Mouse (Mus musculus) olfactory bulb, adult 2 months (tissue): ENCODE data around the gene Wfdc5.

ENCODE experiments used
- CTCF ChIP-seq: fragments of 200-500 bp; IDR thresholded peaks from 2 replicates; pipeline ENCODE4 v1.5.1; 2012; ENCODE audit warnings: low read depth, mild to moderate bottlenecking, low read length, moderate library complexity; ENCODE audit not compliant: insufficient read depth
- POLR2A ChIP-seq: fragments of 200-500 bp; IDR thresholded peaks from 2 replicates; pipeline ENCODE4 v1.6.1; 2012; ENCODE audit warnings: mild to moderate bottlenecking, low read depth, low read length, moderate library complexity; ENCODE audit not compliant: insufficient read depth

DNA sequence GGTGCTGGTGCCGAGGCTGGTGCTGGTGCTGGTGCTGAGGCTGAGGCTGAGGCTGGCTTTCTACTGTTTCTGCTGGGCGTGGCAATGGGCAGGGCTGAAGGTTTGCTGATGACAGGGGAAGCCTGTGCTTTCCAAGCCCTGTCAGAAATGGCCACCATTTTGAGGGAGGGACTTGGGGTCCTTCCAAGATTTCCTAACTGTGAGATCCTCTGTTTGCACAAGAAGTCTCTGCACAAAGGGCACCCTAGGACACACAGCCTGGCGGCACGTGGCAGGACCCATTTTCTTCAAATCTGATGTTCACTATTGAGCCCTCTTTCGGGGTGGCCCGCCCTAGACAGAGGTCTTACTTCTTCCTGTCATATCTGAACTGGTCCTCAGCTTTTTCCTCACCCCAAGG, 8.0 kb upstream of the Wfdc5 start, which contains the start of gene Wfdc12:
- TF ChIP-seq CTCF, result no peak
- TF ChIP-seq POLR2A, result no peak
